8 mouse cellular contexts compared by ENCODE assay signal in genomic region chr8:111157617-111158016, GRCm38 (mm10).
DNase-seq lines count a peak whose midpoint lies in the region; ATAC-seq and TF ChIP-seq lines count a peak whose summit lies in the region.
"Had no signal": no experiment of that assay in that cellular context is flagged by ENCODE, and none has a peak within 500 bp of the region (broad histone marks: within the 10 kb centered on the region; RNA-seq: fewer than 3 reads in every experiment).

No protein-coding gene starts in this region.

- peaks cover 0 to 7% of the 10 kb centered on the region in 2 experiments; a peak in 2 of 4 replicates for H3K36me3 ChIP-seq in MEL (ENCODE audit: control insufficient read depth in 1 of 2, insufficient read depth in 2 of 2, low read length in 2 of 2)
- H3K36me3 ChIP-seq in heart, embryonic 12.5 days = peaks cover 87% of the 10 kb centered on the region

- peak in 2 of 3 experiments; percentile 17 to 29; a peak in 2 of 6 replicates for TF ChIP-seq CTCF in MEL (IDR thresholded peaks at IDR 0.05 in 2 of 3, conservative IDR thresholded peaks at IDR 0.05 in 1 of 3; ENCODE audit: control insufficient read depth in 1 of 3, insufficient read depth in 1 of 3, low read depth in 2 of 3, low read length in 3 of 3, poor library complexity in 1 of 3, severe bottlenecking in 1 of 3)

- TF ChIP-seq EP300 in MEL (IDR thresholded peaks at IDR 0.05; ENCODE audit: low read depth in 1 of 2, low read length in 2 of 2) = no peak

- no peak overlapping the region for H3K27ac ChIP-seq in MEL (ENCODE audit: control insufficient read depth, low read depth, low read length)
- no peak overlapping the region for H3K27ac ChIP-seq in heart, embryonic 12.5 days (ENCODE audit: poor library complexity, severe bottlenecking)
- H3K27ac ChIP-seq: heart, embryonic 13.5 days had no signal

- peak; percentile 15 for DNase-seq in MEL (ENCODE audit: low read depth, low spot score)
- DNase-seq in adrenal gland, postnatal 10 days = peak; percentile 75
- peak; percentile 60 for DNase-seq in embryo, embryonic 9.5 days (ENCODE audit: extremely low spot score)
- DNase-seq in layer of hippocampus, adult 9-11 months = peak; percentile 38
- peak; percentile 68 for DNase-seq in lung, postnatal 14 days
- peak; percentile 69 for DNase-seq in right cerebral cortex, postnatal 4 days

- no peaks in the 10 kb centered on the region for H3K9me3 ChIP-seq in MEL (replicated peaks; ENCODE audit: insufficient read depth, low read length)
- H3K9me3 ChIP-seq in heart, embryonic 12.5 days (replicated peaks) = no peaks in the 10 kb centered on the region
- H3K9me3 ChIP-seq: heart, embryonic 13.5 days had no signal

- H3K27me3 ChIP-seq in MEL (ENCODE audit: control insufficient read depth in 1 of 2, insufficient read depth in 2 of 2, low read length in 2 of 2) = no peaks in the 10 kb centered on the region
- no peaks in the 10 kb centered on the region for H3K27me3 ChIP-seq in heart, embryonic 12.5 days (replicated peaks)
- H3K27me3 ChIP-seq: heart, embryonic 13.5 days had no signal

- peak; percentile 59 for ATAC-seq in heart, embryonic 12.5 days (ENCODE audit: insufficient number of reproducible peaks, low FRiP score)

- no peak overlapping the region for H3K4me2 ChIP-seq in heart, embryonic 12.5 days
- H3K4me2 ChIP-seq: heart, embryonic 13.5 days had no signal

- 51% methylated on average over 14 of the region's 14 CpGs for WGBS in heart, embryonic 12.5 days

- H3K4me3 ChIP-seq in MEL (ENCODE audit: control insufficient read depth in 1 of 2, insufficient read depth in 1 of 2, low read depth in 2 of 2, low read length in 2 of 2) = no peak overlapping the region
- H3K4me3 ChIP-seq in heart, embryonic 12.5 days = no peak overlapping the region
- H3K4me3 ChIP-seq: heart, embryonic 13.5 days had no signal

- H3K9ac ChIP-seq in MEL (ENCODE audit: control insufficient read depth, low read depth, low read length, poor library complexity, severe bottlenecking) = no peak overlapping the region
- no peak overlapping the region for H3K9ac ChIP-seq in heart, embryonic 12.5 days
- H3K9ac ChIP-seq: heart, embryonic 13.5 days had no signal

- TF ChIP-seq RAD21 in MEL (IDR thresholded peaks at IDR 0.05; ENCODE audit: low read depth, low read length) = no peak

- H3K4me1 ChIP-seq in MEL (ENCODE audit: control insufficient read depth in 1 of 2, insufficient read depth in 2 of 2, low read length in 2 of 2) = no peaks in the 10 kb centered on the region
- no peaks in the 10 kb centered on the region for H3K4me1 ChIP-seq in heart, embryonic 12.5 days (replicated peaks)
- H3K4me1 ChIP-seq: heart, embryonic 13.5 days had no signal

- TF ChIP-seq POLR2A in MEL (IDR thresholded peaks at IDR 0.05; ENCODE audit: control insufficient read depth in 1 of 2, insufficient read depth in 1 of 2, low read depth in 1 of 2, low read length in 2 of 2, poor library complexity in 1 of 2) = no peak

- H3K79me2 ChIP-seq in MEL (ENCODE audit: control insufficient read depth, insufficient read depth, low read length, poor library complexity) = no peaks in the 10 kb centered on the region

TF ChIP-seq in MEL, 35 proteins besides CTCF, POLR2A, EP300 and RAD21:
- TF ChIP-seq NRF1 (IDR thresholded peaks at IDR 0.05; ENCODE audit: insufficient read depth, low read depth, low read length, poor library complexity, severe bottlenecking) (no peak), ELF1 (IDR thresholded peaks at IDR 0.05; ENCODE audit: low read depth, low read length) (no peak), GABPA (IDR thresholded peaks at IDR 0.05; ENCODE audit: low read depth, low read length) (no peak), MAFK (IDR thresholded peaks at IDR 0.05; ENCODE audit: borderline replicate concordance, low read depth, low read length) (no peak), ZKSCAN1 (IDR thresholded peaks at IDR 0.05; ENCODE audit: low read depth, low read length) (no peak), TBP (IDR thresholded peaks at IDR 0.05; ENCODE audit: low read depth, low read length) (no peak), UBTF (IDR thresholded peaks at IDR 0.05; ENCODE audit: borderline replicate concordance, insufficient read depth, low read depth, low read length) (no peak), TCF12 (IDR thresholded peaks at IDR 0.05; ENCODE audit: low read depth, low read length) (no peak), ZMIZ1 (IDR thresholded peaks at IDR 0.05; ENCODE audit: low read depth, low read length) (no peak)

Comparison
In these comparisons a context has a peak if more than half of its experiments do, and no peak if none do; other contexts are left out.
1. DNase-seq: peak in every context shown above with its lines; median percentile 75 in adrenal gland, postnatal 10 days; 69 in right cerebral cortex, postnatal 4 days; 68 in lung, postnatal 14 days; 60 in embryo, embryonic 9.5 days; 38 in layer of hippocampus, adult 9-11 months; 15 in MEL.